Mouse (Mus musculus) CH12F3 (cell line): Measurements from ENCODE around the gene Foxp1.

Source experiments
- in situ Hi-C: fragments of 300-500 bp; cut with MboI; formaldehyde crosslinking; loops from 2 replicates; pipeline ENCODE4 v1.14.3; 2020; ENCODE audit warnings: low sequenced_read_pairs

Foxp1 gene

GRCm38 (mm10) chr6:99441100-99441499, 81.4 kb downstream of the Foxp1 start:
- in situ Hi-C loops: no loop called here

- in situ Hi-C loops: no loop called here
Measured at GRCm38 (mm10) chr6:99440606-99441005, 81.9 kb downstream of the Foxp1 start.

- in situ Hi-C loops: no loop called here
Measured at GRCm38 (mm10) chr6:99439878-99440361, 82.6 kb downstream of the Foxp1 start.

- in situ Hi-C loops: no loop called here
Measured at GRCm38 (mm10) chr6:99439214-99439877, 83.2 kb downstream of the Foxp1 start.

- in situ Hi-C loops: no loop called here
Measured at GRCm38 (mm10) chr6:99436371-99436770, 86.2 kb downstream of the Foxp1 start.

GRCm38 (mm10) chr6:99435140-99435539, 87.4 kb downstream of the Foxp1 start:
- in situ Hi-C loops: no loop called here

GRCm38 (mm10) chr6:99433006-99433405, 89.5 kb downstream of the Foxp1 start:
- in situ Hi-C loops: no loop called here

- in situ Hi-C loops: no loop called here
Measured at GRCm38 (mm10) chr6:99431941-99432340, 90.6 kb downstream of the Foxp1 start.

GRCm38 (mm10) chr6:99430560-99430959, 92.0 kb downstream of the Foxp1 start:
- in situ Hi-C loops: no loop called here

GRCm38 (mm10) chr6:99429378-99430131, 93.0 kb downstream of the Foxp1 start:
- in situ Hi-C loops: no loop called here

- in situ Hi-C loops: no loop called here
Measured at GRCm38 (mm10) chr6:99428961-99429360, 93.6 kb downstream of the Foxp1 start.

GRCm38 (mm10) chr6:99427301-99427700, 95.2 kb downstream of the Foxp1 start:
- in situ Hi-C loops: no loop called here

- in situ Hi-C loops: no loop called here
Measured at GRCm38 (mm10) chr6:99425044-99425443, 97.5 kb downstream of the Foxp1 start.

GRCm38 (mm10) chr6:99420666-99421065, 101.9 kb downstream of the Foxp1 start:
- in situ Hi-C loops: no loop called here

- in situ Hi-C loops: no loop called here
Measured at GRCm38 (mm10) chr6:99412598-99412997, 109.9 kb downstream of the Foxp1 start.

GRCm38 (mm10) chr6:99409602-99410001, 112.9 kb downstream of the Foxp1 start:
- in situ Hi-C loops: no loop called here

- in situ Hi-C loops: no loop called here
Measured at GRCm38 (mm10) chr6:99408880-99409279, 113.6 kb downstream of the Foxp1 start.

- in situ Hi-C loops: no loop called here
Measured at GRCm38 (mm10) chr6:99403755-99404390, 118.6 kb downstream of the Foxp1 start.

GRCm38 (mm10) chr6:99402941-99403340, 119.6 kb downstream of the Foxp1 start:
- in situ Hi-C loops: no loop called here

- in situ Hi-C loops: no loop called here
Measured at GRCm38 (mm10) chr6:99402370-99402769, 120.2 kb downstream of the Foxp1 start.

GRCm38 (mm10) chr6:99401801-99402200, 120.7 kb downstream of the Foxp1 start:
- in situ Hi-C loops: no loop called here

- in situ Hi-C loops: no loop called here
Measured at GRCm38 (mm10) chr6:99401211-99401610, 121.3 kb downstream of the Foxp1 start.
